Mouse (Mus musculus) MEL (cell line): Measurements from ENCODE around the gene Rcor2. TPM values are rescaled to one million over a fixed set of nuclear protein-coding genes. Genes with fewer than 3 reads are reported as not detected.

Experiments used
- DNase-seq: peaks from one replicate; pipeline ENCODE4 v3.0.0; 2011; ENCODE audit warnings: low read depth, low spot score
- H3K27ac ChIP-seq: 2 replicates; pipeline ENCODE4 v1.5.1; 2012; ENCODE audit warnings: low read depth, mild to moderate bottlenecking, control low read depth, low read length, moderate library complexity; ENCODE audit not compliant: control insufficient read depth
- H3K27me3 ChIP-seq, 2 experiments: fragments of 150-350 bp in 1 of 2; sonication (generic) in 1 of 2; 2 replicates each; pipeline ENCODE4 v1.6.1; 2012; ENCODE audit warnings: low read length in 2 of 2, mild to moderate bottlenecking in 2 of 2, improper control_type of control experiment in 1 of 2, moderate library complexity in 1 of 2; ENCODE audit not compliant: insufficient read depth in 2 of 2, control insufficient read depth in 1 of 2
- H3K36me3 ChIP-seq, 2 experiments: 2 replicates each; pipeline ENCODE4 v1.6.1; 2012 to 2014; ENCODE audit warnings: low read length in 2 of 2, improper control_type of control experiment in 1 of 2, inconsistent platforms in 1 of 2, mild to moderate bottlenecking in 1 of 2; ENCODE audit not compliant: insufficient read depth in 2 of 2, control insufficient read depth in 1 of 2
- H3K4me1 ChIP-seq, 2 experiments: fragments of 150-350 bp in 1 of 2; sonication (generic) in 1 of 2; 2 replicates each; pipeline ENCODE4 v1.6.1; 2012; ENCODE audit warnings: low read length in 2 of 2, improper control_type of control experiment in 1 of 2, mild to moderate bottlenecking in 1 of 2; ENCODE audit not compliant: insufficient read depth in 2 of 2, control insufficient read depth in 1 of 2
- H3K4me3 ChIP-seq, 2 experiments: fragments of 150-350 bp in 1 of 2; sonication (generic) in 1 of 2; 2 replicates each; pipeline ENCODE4 v1.5.1; 2012; ENCODE audit warnings: low read depth in 2 of 2, low read length in 2 of 2, mild to moderate bottlenecking in 2 of 2, moderate library complexity in 2 of 2, control low read depth in 1 of 2, improper control_type of control experiment in 1 of 2; ENCODE audit not compliant: control insufficient read depth in 1 of 2, insufficient read depth in 1 of 2
- H3K79me2 ChIP-seq: 2 replicates; pipeline ENCODE4 v1.6.1; 2012; ENCODE audit warnings: mild to moderate bottlenecking, low read length, moderate library complexity; ENCODE audit not compliant: control insufficient read depth, poor library complexity, insufficient read depth
- H3K9ac ChIP-seq: 2 replicates; pipeline ENCODE4 v1.6.1; 2012; ENCODE audit warnings: low read depth, mild to moderate bottlenecking, control low read depth, low read length, moderate library complexity; ENCODE audit not compliant: control insufficient read depth, poor library complexity, severe bottlenecking
- H3K9me3 ChIP-seq: fragments of 150-350 bp; sonication (generic); replicated peaks from 2 replicates; pipeline ENCODE4 v1.6.1; 2012; ENCODE audit warnings: mild to moderate bottlenecking, low read length, improper control_type of control experiment, moderate library complexity; ENCODE audit not compliant: insufficient read depth
- CHD1 ChIP-seq: IDR thresholded peaks from 2 replicates; pipeline ENCODE4 v1.6.1; 2012; ENCODE audit warnings: low read depth, mild to moderate bottlenecking, inconsistent platforms, low read length, improper control_type of control experiment
- CHD2 ChIP-seq: IDR thresholded peaks from 2 replicates; pipeline ENCODE4 v1.6.1; 2011; ENCODE audit warnings: low read length, improper control_type of control experiment
- CTCF ChIP-seq, 3 experiments: IDR thresholded peaks in 2 of 3; conservative IDR thresholded peaks in 1 of 3; 2 replicates each; pipeline ENCODE4 v1.5.1; 2011 to 2012; ENCODE audit warnings: low read length in 3 of 3, low read depth in 2 of 3, mild to moderate bottlenecking in 2 of 3, improper control_type of control experiment in 1 of 3, inconsistent platforms in 1 of 3, mixed read lengths in 1 of 3, moderate library complexity in 1 of 3; ENCODE audit not compliant: control insufficient read depth in 1 of 3, insufficient read depth in 1 of 3, poor library complexity in 1 of 3, severe bottlenecking in 1 of 3
- EP300 ChIP-seq, 2 experiments: IDR thresholded peaks; 2 replicates each; pipeline ENCODE4 v1.6.1; 2011; ENCODE audit warnings: improper control_type of control experiment in 2 of 2, low read length in 2 of 2, low read depth in 1 of 2, mild to moderate bottlenecking in 1 of 2
- JUND ChIP-seq: IDR thresholded peaks from 2 replicates; pipeline ENCODE4 v1.6.1; 2011; ENCODE audit warnings: low read depth, mild to moderate bottlenecking, improper control_type of control experiment, low read length
- MXI1 ChIP-seq: IDR thresholded peaks from 2 replicates; pipeline ENCODE4 v1.6.1; 2011; ENCODE audit warnings: mild to moderate bottlenecking, low read depth, low read length, improper control_type of control experiment
- POLR2AphosphoS2 ChIP-seq: IDR thresholded peaks from 2 replicates; pipeline ENCODE4 v1.6.1; 2011; ENCODE audit warnings: low read length, improper control_type of control experiment
- RAD21 ChIP-seq: IDR thresholded peaks from 2 replicates; pipeline ENCODE4 v1.6.1; 2011; ENCODE audit warnings: mild to moderate bottlenecking, low read depth, low read length, improper control_type of control experiment
- SMC3 ChIP-seq: IDR thresholded peaks from 2 replicates; pipeline ENCODE4 v1.6.1; 2011; ENCODE audit warnings: low read depth, low read length, improper control_type of control experiment
- TBP ChIP-seq: IDR thresholded peaks from 2 replicates; pipeline ENCODE4 v1.8.0; 2011; ENCODE audit warnings: low read depth, low read length, improper control_type of control experiment
- TCF12 ChIP-seq: IDR thresholded peaks from 2 replicates; pipeline ENCODE4 v1.6.1; 2014; ENCODE audit warnings: low read depth, mild to moderate bottlenecking, inconsistent platforms, low read length, improper control_type of control experiment, moderate library complexity
- ZC3H11A ChIP-seq: IDR thresholded peaks from 2 replicates; pipeline ENCODE4 v1.6.1; 2012; ENCODE audit warnings: low read depth, mild to moderate bottlenecking, inconsistent platforms, low read length, improper control_type of control experiment
- polyA plus RNA-seq, 2 experiments: library from polyadenylated mRNA; stranded (reverse) in 1 of 2; unstranded in 1 of 2; fragments of >175 nt in 1 of 2; fragments of >200 nt in 1 of 2; gene quantifications; 2 replicates each; pipeline versions ENCODE4 v1.2.1 to v1.2.4; 2012; ENCODE audit warnings: low replicate concordance in 2 of 2, low read depth in 1 of 2; ENCODE audit not compliant: insufficient read length in 2 of 2, insufficient read depth in 1 of 2, missing spikeins in 1 of 2
- total RNA-seq: library from RNA; depleted of rRNA; stranded (reverse); fragments of 300-350 nt; gene quantifications from 2 replicates; pipeline ENCODE4 v1.2.3, GENCODE M21; 2012

Gene Rcor2
- total and polyA plus RNA-seq, 3 experiments, result 31.4 to 60.2 TPM; not detected in 1

DNA sequence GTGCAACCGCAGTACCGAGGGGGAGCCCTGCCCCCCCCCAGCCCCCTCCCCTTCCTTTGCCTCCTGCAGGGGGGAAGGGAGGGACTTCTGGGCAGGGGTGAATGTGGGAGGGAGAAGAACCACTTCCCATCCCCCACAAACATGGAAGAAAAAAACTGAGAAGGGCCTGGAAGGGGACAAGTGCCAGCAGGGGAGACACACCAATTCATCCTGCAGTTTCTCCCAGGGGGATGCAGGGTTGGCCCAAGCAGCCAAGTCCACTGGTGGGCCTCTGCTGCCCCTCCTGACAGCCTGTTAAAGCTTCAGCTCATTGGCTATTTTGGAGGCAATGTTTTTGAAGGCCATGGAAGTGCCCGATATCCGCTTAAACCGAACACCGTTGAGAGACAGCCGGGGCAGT, 9.7 kb downstream of the Rcor2 start:
- Histone ChIP-seq H3K79me2 (no peaks in the 10 kb centered on the region), H3K4me3 (no peak overlapping the region), H3K27me3 (no peaks in the 10 kb centered on the region), H3K36me3 (no peaks in the 10 kb centered on the region), H3K9ac (no peak overlapping the region), H3K4me1 (no peaks in the 10 kb centered on the region), H3K27ac (no peak overlapping the region), H3K9me3 (no peaks in the 10 kb centered on the region)
- TF ChIP-seq CHD2 (no peak), EP300 (IDR thresholded peaks at IDR 0.05; ENCODE audit: low read depth in 1 of 2, low read length in 2 of 2) (no peak), JUND (no peak), POLR2AphosphoS2 (no peak)
- no peak for DNase-seq

DNA sequence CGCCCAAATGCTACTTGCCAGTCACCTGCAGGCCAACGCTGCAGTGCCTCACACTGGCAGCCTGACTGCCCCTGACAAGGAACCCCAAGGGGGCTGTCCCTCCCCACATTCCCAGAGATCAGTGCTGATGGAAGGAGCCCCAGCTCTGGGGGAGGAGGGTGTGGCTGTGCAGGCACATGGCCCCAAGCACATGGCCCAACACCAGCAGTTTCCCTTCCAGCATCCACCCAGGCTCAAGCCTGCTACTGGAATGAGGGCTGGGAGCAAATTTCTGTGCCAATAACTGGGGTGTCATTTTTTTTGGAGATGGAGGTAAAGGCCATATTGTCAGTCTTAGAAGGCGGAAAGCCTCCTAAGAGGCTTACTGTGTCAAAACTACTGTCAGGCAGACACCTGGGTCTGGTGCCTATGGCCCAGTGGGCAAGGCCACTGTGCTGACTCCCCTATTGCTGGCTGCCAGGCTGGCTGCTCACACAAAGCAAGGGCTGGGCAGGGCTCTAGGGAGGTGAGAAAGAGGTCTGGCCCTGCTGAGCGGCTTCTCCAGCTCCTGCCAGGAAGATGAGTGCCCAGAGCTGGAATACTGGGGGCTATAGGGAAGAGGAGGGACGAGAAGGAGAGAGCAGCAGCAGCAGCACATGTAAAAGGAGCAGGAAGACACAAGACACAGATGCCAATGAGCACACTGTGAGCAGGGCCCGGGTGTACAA, 11.2 kb downstream of the Rcor2 start:
- H3K27ac ChIP-seq, result no peak overlapping the region
- no peak overlapping the region for H3K9ac ChIP-seq
- no peaks in the 10 kb centered on the region for H3K4me1 ChIP-seq
- H3K9me3 ChIP-seq, result no peaks in the 10 kb centered on the region
- no peak for TF ChIP-seq CHD1
- TF ChIP-seq MXI1, result 0 out of 2 replicates have a peak, but pooled peaks have one; percentile 10
- H3K27me3 ChIP-seq, result no peaks in the 10 kb centered on the region
- H3K4me3 ChIP-seq, result no peak overlapping the region
- no peaks in the 10 kb centered on the region for H3K79me2 ChIP-seq
- peaks cover 0 to under 1% of the 10 kb centered on the region in 2 experiments; a peak in 1 of 4 replicates for H3K36me3 ChIP-seq
- no peak for DNase-seq

DNA sequence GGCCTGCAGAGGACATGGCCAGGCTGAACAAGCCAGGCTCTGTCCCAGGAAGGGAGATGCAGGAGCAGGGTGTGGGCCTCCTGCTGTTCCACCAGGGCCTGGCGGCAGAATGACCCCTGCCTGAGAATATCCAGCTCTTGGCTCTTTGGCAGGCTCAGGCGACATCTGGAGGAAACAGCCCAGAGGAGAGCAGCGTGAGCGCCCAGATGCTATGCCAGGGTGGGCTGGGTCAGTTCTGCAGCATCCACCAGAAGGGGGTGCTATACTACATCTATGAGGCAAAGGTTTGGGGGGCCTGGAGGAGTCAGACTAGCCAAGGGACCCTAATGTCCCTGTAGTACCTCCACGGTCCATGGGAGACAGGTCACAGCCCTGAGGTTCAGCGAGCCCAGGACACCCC, 12.0 kb downstream of the Rcor2 start:
- TF ChIP-seq SMC3, result peak; percentile 58
- peak; percentile 45 for TF ChIP-seq RAD21
- peak; percentile 47 to 69 (median 66) for TF ChIP-seq CTCF (IDR thresholded peaks at IDR 0.05 in 2 of 3, conservative IDR thresholded peaks at IDR 0.05 in 1 of 3; ENCODE audit: control insufficient read depth in 1 of 3, insufficient read depth in 1 of 3, low read depth in 2 of 3, low read length in 3 of 3, poor library complexity in 1 of 3, severe bottlenecking in 1 of 3)
- TF ChIP-seq TCF12, result no peak
- no peak for TF ChIP-seq TBP
- TF ChIP-seq ZC3H11A, result 0 out of 2 replicates have a peak, but pooled peaks have one; percentile 13
- Histone ChIP-seq H3K36me3 (peaks cover 0 to 6% of the 10 kb centered on the region in 2 experiments; a peak in 2 of 4 replicates), H3K27me3 (no peaks in the 10 kb centered on the region), H3K79me2 (no peaks in the 10 kb centered on the region), H3K27ac (no peak overlapping the region), H3K4me3 (no peak overlapping the region), H3K9ac (no peak overlapping the region), H3K9me3 (no peaks in the 10 kb centered on the region), H3K4me1 (no peaks in the 10 kb centered on the region)
- peak; percentile 54 for DNase-seq
